9 mouse cellular contexts compared by ENCODE assay signal in the genomic region with DNA sequence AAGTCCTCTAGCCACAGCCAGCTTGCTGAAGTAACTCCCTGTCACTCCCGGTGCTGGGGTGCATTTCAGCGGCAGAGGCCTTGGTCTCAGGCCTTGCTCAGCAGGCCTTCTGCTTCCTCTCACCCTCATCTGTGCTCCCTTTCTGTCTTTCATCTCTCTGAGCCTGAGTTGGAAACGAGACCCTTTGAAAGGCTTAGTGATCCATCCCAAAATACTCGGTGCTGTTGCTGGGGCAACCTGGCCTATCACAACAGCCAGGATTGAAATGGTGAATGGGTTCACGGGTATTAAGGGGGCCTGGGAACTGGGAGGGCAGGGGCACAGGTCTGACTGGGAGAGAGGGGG. TPM values are rescaled to one million over a fixed set of nuclear protein-coding genes. Genes with fewer than 3 reads are reported as not detected.
DNase-seq lines count a peak whose midpoint lies in the region; ATAC-seq and TF ChIP-seq lines count a peak whose summit lies in the region.
"Had no signal": no experiment of that assay in that cellular context is flagged by ENCODE, and none has a peak within 500 bp of the region (broad histone marks: within the 10 kb centered on the region; RNA-seq: fewer than 3 reads in every experiment).

No protein-coding gene starts in this region.

- 10% methylated on average over 5 of the region's 5 CpGs for WGBS in heart, embryonic 12.5 days
- 8% methylated on average over 5 of the region's 5 CpGs for WGBS in embryonic facial prominence, embryonic 11.5 days
- 9% methylated on average over 5 of the region's 5 CpGs for WGBS in hindbrain, embryonic 16.5 days

- no peaks in the 10 kb centered on the region for H3K27me3 ChIP-seq in heart, embryonic 12.5 days (replicated peaks)
- H3K27me3 ChIP-seq in embryonic facial prominence, embryonic 11.5 days (ENCODE audit: control insufficient read depth, insufficient read depth, low read length) = no peaks in the 10 kb centered on the region
- no peaks in the 10 kb centered on the region for H3K27me3 ChIP-seq in hindbrain, embryonic 16.5 days (replicated peaks; ENCODE audit: control insufficient read depth, insufficient read depth, low read length)
- H3K27me3 ChIP-seq: liver, embryonic 13.5 days had no signal

- intact Hi-C loops in left cerebral cortex, adult 2 months (cut with DNase I) = no loop called here

- no peak for TF ChIP-seq CTCF in left cerebral cortex, adult 2 months (IDR thresholded peaks at IDR 0.05)

- H3K36me3 ChIP-seq in heart, embryonic 12.5 days = peaks cover 12% of the 10 kb centered on the region
- no peaks in the 10 kb centered on the region for H3K36me3 ChIP-seq in embryonic facial prominence, embryonic 11.5 days (replicated peaks; ENCODE audit: control insufficient read depth, insufficient read depth, low read depth, low read length)
- no peaks in the 10 kb centered on the region for H3K36me3 ChIP-seq in hindbrain, embryonic 16.5 days (ENCODE audit: control insufficient read depth, insufficient read depth, low read length)
- H3K36me3 ChIP-seq: liver, embryonic 13.5 days had no signal

- H3K27ac ChIP-seq in heart, embryonic 12.5 days (ENCODE audit: poor library complexity, severe bottlenecking) = no peak overlapping the region
- H3K27ac ChIP-seq in embryonic facial prominence, embryonic 11.5 days (replicated peaks; ENCODE audit: low read depth, low read length) = peak overlapping the region; percentile 30; the same call in 1 of the 2 replicates
- peak overlapping the region; percentile 45 for H3K27ac ChIP-seq in hindbrain, embryonic 16.5 days (ENCODE audit: low read depth, low read length)
- no peak overlapping the region for H3K27ac ChIP-seq in left cerebral cortex, adult 2 months
- H3K27ac ChIP-seq: liver, embryonic 13.5 days had no signal

- 0 out of 2 replicates have a peak overlapping the region, but pooled peaks have one; percentile 23 for H3K9ac ChIP-seq in heart, embryonic 12.5 days
- H3K9ac ChIP-seq in embryonic facial prominence, embryonic 11.5 days (replicated peaks; ENCODE audit: low read length) = no peak overlapping the region
- no peak overlapping the region for H3K9ac ChIP-seq in hindbrain, embryonic 16.5 days (ENCODE audit: low read depth, low read length)
- H3K9ac ChIP-seq: liver, embryonic 13.5 days had no signal

- no peak for DNase-seq in heart, adult 8-10 months (ENCODE audit: low spot score)
- DNase-seq in embryonic facial prominence, embryonic 11.5 days (ENCODE audit: low spot score) = peak; percentile 39
- DNase-seq in neural tube, embryonic 10.5 days (ENCODE audit: extremely low spot score, low spot score) = peak; percentile 54
- DNase-seq in thymus, adult 18-20 months = no peak
- DNase-seq in cerebellum, postnatal 10 days = no peak
- no peak for DNase-seq in left cerebral cortex, adult 2 months (ENCODE audit: extremely low spot score in 1 of 2, low spot score in 2 of 2)
- DNase-seq: liver, embryonic 13.5 days had no signal

- H3K9me3 ChIP-seq in heart, embryonic 12.5 days (replicated peaks) = no peaks in the 10 kb centered on the region
- no peaks in the 10 kb centered on the region for H3K9me3 ChIP-seq in embryonic facial prominence, embryonic 11.5 days (replicated peaks; ENCODE audit: control insufficient read depth, low read length)
- no peaks in the 10 kb centered on the region for H3K9me3 ChIP-seq in hindbrain, embryonic 16.5 days (ENCODE audit: control insufficient read depth, low read length)
- H3K9me3 ChIP-seq: liver, embryonic 13.5 days had no signal

- H3K4me2 ChIP-seq in heart, embryonic 12.5 days = no peak overlapping the region
- H3K4me2 ChIP-seq in embryonic facial prominence, embryonic 11.5 days (ENCODE audit: low read depth, low read length) = no peak overlapping the region
- no peak overlapping the region for H3K4me2 ChIP-seq in hindbrain, embryonic 16.5 days (ENCODE audit: low read length)
- H3K4me2 ChIP-seq: liver, embryonic 13.5 days had no signal

- no peak overlapping the region for H3K4me3 ChIP-seq in heart, embryonic 12.5 days
- no peak overlapping the region for H3K4me3 ChIP-seq in embryonic facial prominence, embryonic 11.5 days (ENCODE audit: low read depth, low read length)
- no peak overlapping the region for H3K4me3 ChIP-seq in hindbrain, embryonic 16.5 days (ENCODE audit: low read length)
- no peak overlapping the region for H3K4me3 ChIP-seq in left cerebral cortex, adult 2 months
- H3K4me3 ChIP-seq: liver, embryonic 13.5 days had no signal

- H3K4me1 ChIP-seq in heart, embryonic 12.5 days (replicated peaks) = peaks cover 51% of the 10 kb centered on the region
- peaks cover 3% of the 10 kb centered on the region; the same call in 1 of the 2 replicates for H3K4me1 ChIP-seq in embryonic facial prominence, embryonic 11.5 days (ENCODE audit: control insufficient read depth, insufficient read depth, low read length)
- peaks cover 24% of the 10 kb centered on the region for H3K4me1 ChIP-seq in hindbrain, embryonic 16.5 days (ENCODE audit: control insufficient read depth, insufficient read depth, low read depth, low read length)
- H3K4me1 ChIP-seq: liver, embryonic 13.5 days had no signal

- ATAC-seq in heart, embryonic 12.5 days (ENCODE audit: insufficient number of reproducible peaks, low FRiP score) = no peak
- 0 out of 2 replicates have a peak, but pooled peaks have one; percentile 10 for ATAC-seq in embryonic facial prominence, embryonic 11.5 days (replicated peaks; ENCODE audit: insufficient number of reproducible peaks, low FRiP score, low TSS enrichment, low read depth)
- ATAC-seq in hindbrain, embryonic 16.5 days = 0 out of 2 replicates have a peak, but pooled peaks have one; percentile 22

RNA-seq across cellular contexts. Expression of a gene that starts 41.1 kb away (rescaled TPM):
- 25.2 and 26.7 TPM in 2 replicates for polyA plus RNA-seq in heart, embryonic 12.5 days (2016; fragmentation: Nextera tagmentation; extraction: Ambion mirVana)
- 10 to 100 TPM; 14.0 to 37.8 (median 23.2) TPM for total RNA-seq in heart, adult 8-10 months (2022)
- polyA plus RNA-seq in embryonic facial prominence, embryonic 11.5 days (2014; fragmentation: Nextera tagmentation; extraction: Ambion mirVana) = 53.6 and 69.0 TPM in 2 replicates
- polyA plus RNA-seq in hindbrain, embryonic 16.5 days (2015; fragmentation: Nextera tagmentation; extraction: Ambion mirVana) = 74.7 and 123 TPM in 2 replicates
- total RNA-seq in left cerebral cortex, adult 2 months (2021) = 100 to 1,000 TPM; 111 to 112 TPM

Comparison
In these comparisons a context has a peak if more than half of its experiments do, and no peak if none do; other contexts are left out.
1. H3K27ac ChIP-seq: peak in embryonic facial prominence, embryonic 11.5 days (single experiment) and hindbrain, embryonic 16.5 days (single experiment); none in heart, embryonic 12.5 days (single experiment) and left cerebral cortex, adult 2 months (single experiment).
2. DNase-seq: peak in embryonic facial prominence, embryonic 11.5 days (single experiment) and neural tube, embryonic 10.5 days (single experiment); none in heart, adult 8-10 months (single experiment), thymus, adult 18-20 months (0 of 2), cerebellum, postnatal 10 days (0 of 2) and left cerebral cortex, adult 2 months (0 of 2).